Mouse (Mus musculus) heart, embryonic 10.5 days (tissue): ENCODE results near the gene Spock2. TPM values are rescaled to one million over a fixed set of nuclear protein-coding genes. Genes with fewer than 3 reads are reported as not detected.
"Not testable (repeated sequence)": the region's sequence is repeated elsewhere in the genome, so short reads cannot be mapped to it uniquely, and the experiment has no call there.

Source experiments
- DNase-seq: peaks from one replicate; pipeline ENCODE4 v3.0.0-alpha.2; 2017; ENCODE audit warnings: low spot score
- H3K27ac ChIP-seq: fragments of 300-500 bp; sonication (generic); 2 replicates; pipeline ENCODE4 v1.5.1; 2016; ENCODE audit warnings: mild to moderate bottlenecking
- H3K27me3 ChIP-seq: fragments of 300-500 bp; sonication (generic); 2 replicates; pipeline ENCODE4 v1.6.1; 2016; ENCODE audit warnings: mild to moderate bottlenecking; ENCODE audit not compliant: poor library complexity, insufficient read depth, severe bottlenecking
- H3K36me3 ChIP-seq: fragments of 300-500 bp; sonication (generic); 2 replicates; pipeline ENCODE4 v1.6.1; 2016; ENCODE audit warnings: mild to moderate bottlenecking, moderate library complexity
- H3K4me1 ChIP-seq: fragments of 300-500 bp; sonication (generic); 2 replicates; pipeline ENCODE4 v1.6.1; 2016; ENCODE audit warnings: mild to moderate bottlenecking
- H3K4me3 ChIP-seq: fragments of 300-500 bp; sonication (generic); 2 replicates; pipeline ENCODE4 v1.5.1; 2016; ENCODE audit warnings: mild to moderate bottlenecking, moderate library complexity
- H3K9me3 ChIP-seq: fragments of 300-500 bp; sonication (generic); 2 replicates; pipeline ENCODE4 v1.6.1; 2016; ENCODE audit warnings: mild to moderate bottlenecking, moderate library complexity
- WGBS: fragments of 180-500 bp; shearing (Covaris S2); methylation state at CpG from one replicate; pipeline ENCODE4 v1.1.7; 2016; 5-methylcytosine and 5-hydroxymethylcytosine counted together
- polyA plus RNA-seq: library from polyadenylated mRNA; unstranded; fragments of >200 nt; fragmentation: Nextera tagmentation; extraction: Ambion mirVana; gene quantifications from 2 replicates; pipeline ENCODE4 v1.2.1, GENCODE M21; 2016

Gene Spock2
- polyA plus RNA-seq, 1 experiment from 2014 or later = 0.65 TPM

DNA sequence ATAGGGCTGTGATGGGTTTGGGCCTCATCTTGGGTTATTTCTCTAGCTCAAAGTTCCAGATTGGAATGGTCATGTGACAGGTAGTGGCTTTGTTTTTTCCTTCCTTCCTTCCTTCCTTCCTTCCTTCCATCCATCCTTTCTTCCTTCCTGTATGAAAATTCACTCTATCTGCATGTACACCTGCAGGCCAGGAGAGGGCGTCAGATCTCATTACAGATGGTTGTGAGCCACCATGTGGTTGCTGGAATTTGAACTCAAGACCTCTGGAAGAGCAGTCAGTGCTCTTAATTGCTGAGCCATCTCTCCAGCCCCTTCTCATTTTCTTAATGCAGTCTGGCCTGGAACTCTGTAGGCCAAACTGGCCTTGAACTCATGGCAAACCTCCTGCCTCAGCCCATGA, 30.0 kb downstream of the Spock2 start:
- peaks cover 13% of the 10 kb centered on the region for H3K4me1 ChIP-seq
- not testable (repeated sequence) for H3K4me3 ChIP-seq, H3K36me3 ChIP-seq, H3K9me3 ChIP-seq, DNase-seq, H3K27ac ChIP-seq
- 42% methylated on average over 1 of the region's 1 CpGs for WGBS
- peaks cover 39% of the 10 kb centered on the region for H3K27me3 ChIP-seq

DNA sequence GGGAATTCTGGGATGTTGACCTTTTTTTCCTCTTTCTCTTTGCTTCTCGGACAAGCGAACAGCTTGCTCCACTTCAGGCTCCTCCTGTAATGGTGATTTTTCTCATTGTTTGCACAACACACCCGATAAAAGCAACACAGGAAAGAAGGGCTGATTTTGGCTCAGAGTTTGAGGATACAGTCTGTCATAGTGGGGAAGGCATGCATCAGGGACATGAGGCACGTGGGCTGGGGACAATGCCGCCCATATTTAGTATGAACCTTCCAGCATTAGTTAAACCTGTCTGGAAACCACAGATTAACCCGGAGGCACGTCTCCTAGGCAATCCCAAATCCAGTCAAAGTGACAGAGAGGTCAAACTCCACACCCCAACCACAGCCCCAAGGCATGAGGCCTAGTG, 30.9 kb downstream of the Spock2 start:
- WGBS = 74% methylated on average over 7 of the region's 7 CpGs
- peaks cover 13% of the 10 kb centered on the region for H3K4me1 ChIP-seq
- no peak overlapping the region for H3K4me3 ChIP-seq
- H3K36me3 ChIP-seq = no peaks in the 10 kb centered on the region
- no peak overlapping the region for H3K27ac ChIP-seq
- no peak for DNase-seq
- H3K27me3 ChIP-seq = peaks cover 29% of the 10 kb centered on the region
- H3K9me3 ChIP-seq = no peaks in the 10 kb centered on the region

DNA sequence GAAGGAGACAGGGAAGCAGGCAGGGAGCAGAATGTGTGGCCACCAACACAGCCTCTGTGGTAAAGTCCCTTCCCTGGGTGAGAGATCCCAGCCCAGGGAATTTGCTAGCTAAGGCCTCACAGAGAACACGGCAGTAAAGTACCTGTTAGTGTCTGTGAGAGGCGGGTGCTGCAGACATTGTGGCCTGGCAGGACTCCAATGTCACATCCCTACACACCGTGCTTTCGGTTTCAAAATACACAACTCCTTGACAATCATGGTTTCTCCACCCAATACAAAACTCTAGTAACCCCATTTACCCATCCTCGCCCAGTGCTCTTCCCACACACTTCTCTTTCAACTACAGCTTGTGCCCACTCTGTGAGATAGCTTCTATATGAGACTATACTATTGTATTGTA, 32.7 kb downstream of the Spock2 start:
- Histone ChIP-seq H3K4me1 (peaks cover 9% of the 10 kb centered on the region), H3K36me3 (no peaks in the 10 kb centered on the region), H3K9me3 (no peaks in the 10 kb centered on the region), H3K27me3 (peaks cover 18% of the 10 kb centered on the region), H3K4me3 (no peak overlapping the region), H3K27ac (no peak overlapping the region)
- 90% methylated on average over 5 of the region's 5 CpGs for WGBS
- no peak for DNase-seq

DNA sequence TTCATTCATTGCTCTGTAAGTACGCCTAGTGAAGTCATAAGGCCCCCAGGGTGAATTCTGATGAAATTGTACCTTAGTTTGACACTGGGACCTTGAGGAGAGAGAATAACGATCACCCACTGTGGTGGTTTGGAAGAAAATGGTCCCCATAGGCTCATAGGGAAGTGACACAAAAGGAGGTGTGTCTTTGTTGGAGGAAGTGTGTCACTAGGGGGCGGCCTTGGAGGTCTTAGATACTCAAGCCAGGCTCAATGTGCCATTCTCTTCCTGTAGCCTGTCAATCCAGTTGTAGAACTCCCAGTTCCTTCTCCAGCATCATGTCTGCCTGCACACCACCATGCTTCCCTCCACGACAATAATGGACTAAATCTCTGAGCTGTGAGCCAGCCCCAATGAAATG, 34.7 kb downstream of the Spock2 start:
- DNase-seq = no peak

DNA sequence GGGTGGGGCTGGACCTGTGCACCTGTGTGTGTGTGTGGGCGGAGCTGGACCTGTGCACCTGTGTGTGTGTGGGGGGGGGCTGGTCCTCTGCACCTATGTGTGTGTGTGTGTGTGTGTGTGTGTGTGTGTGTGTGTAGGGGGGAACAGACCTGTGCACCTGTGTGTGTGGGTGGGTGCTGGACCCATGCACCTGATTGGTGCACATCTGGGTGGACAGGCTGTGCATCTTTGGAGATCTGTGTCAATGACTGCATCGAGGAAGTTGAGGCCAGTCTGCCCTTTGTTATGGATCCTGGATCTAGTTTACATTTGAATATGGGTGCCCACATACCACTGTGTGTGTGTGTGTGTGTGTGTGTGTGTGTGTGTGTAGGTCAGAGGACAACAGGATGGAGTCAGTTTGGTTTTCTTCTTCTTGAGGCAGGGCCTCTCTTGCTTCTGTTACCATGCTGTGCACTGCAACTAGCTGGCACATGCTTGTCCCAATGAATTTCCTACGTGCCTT, 35.7 kb downstream of the Spock2 start:
- Histone ChIP-seq H3K27me3 (peaks cover 16% of the 10 kb centered on the region), H3K36me3 (no peaks in the 10 kb centered on the region), H3K4me1 (no peaks in the 10 kb centered on the region), H3K27ac (no peak overlapping the region), H3K4me3 (no peak overlapping the region), H3K9me3 (no peaks in the 10 kb centered on the region)
- no peak for DNase-seq
- 74% methylated on average over 2 of the region's 3 CpGs for WGBS

More for the DNA sequence above, 34.7 kb downstream of the Spock2 start:
- H3K9me3 ChIP-seq = no peaks in the 10 kb centered on the region
- no peaks in the 10 kb centered on the region for H3K36me3 ChIP-seq
- whole genome bisulfite sequencing = 88% methylated on average over 4 of the region's 4 CpGs
- no peaks in the 10 kb centered on the region; the same call in 1 of the 2 replicates for H3K4me1 ChIP-seq
- peaks cover 9% of the 10 kb centered on the region for H3K27me3 ChIP-seq
- no peak overlapping the region for H3K27ac ChIP-seq
- H3K4me3 ChIP-seq = no peak overlapping the region

DNA sequence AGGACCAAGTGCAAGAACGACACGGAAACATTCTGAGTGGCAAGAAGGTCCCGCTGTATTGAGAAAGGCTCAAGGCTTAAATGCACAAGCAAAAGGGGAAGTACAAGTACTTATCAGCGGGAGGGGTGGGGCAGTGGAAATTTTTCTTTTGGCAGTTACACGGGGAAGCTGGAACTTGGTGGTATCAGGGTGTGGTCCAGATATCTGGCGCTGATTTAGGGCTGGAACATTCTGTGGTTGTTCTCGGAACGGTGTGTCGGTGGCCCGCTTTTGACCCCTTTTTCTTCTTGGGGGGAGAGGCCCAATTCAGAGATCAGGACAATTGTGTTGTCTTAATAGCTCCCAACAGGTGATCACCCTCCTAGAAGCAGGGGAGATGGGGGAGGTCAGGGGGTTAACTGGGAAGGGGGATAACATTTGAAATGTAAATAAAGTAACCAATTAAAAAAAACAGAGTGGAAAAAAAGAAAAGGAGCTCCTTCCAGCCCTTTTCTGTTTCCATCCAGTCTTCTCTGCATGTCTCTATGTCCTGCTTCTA, 41.6 kb downstream of the Spock2 start:
- not testable (repeated sequence) for DNase-seq, H3K9me3 ChIP-seq, H3K4me3 ChIP-seq, H3K36me3 ChIP-seq, H3K4me1 ChIP-seq, H3K27ac ChIP-seq
- H3K27me3 ChIP-seq = peaks cover 35% of the 10 kb centered on the region
- WGBS = 58% methylated on average over 10 of the region's 10 CpGs

DNA sequence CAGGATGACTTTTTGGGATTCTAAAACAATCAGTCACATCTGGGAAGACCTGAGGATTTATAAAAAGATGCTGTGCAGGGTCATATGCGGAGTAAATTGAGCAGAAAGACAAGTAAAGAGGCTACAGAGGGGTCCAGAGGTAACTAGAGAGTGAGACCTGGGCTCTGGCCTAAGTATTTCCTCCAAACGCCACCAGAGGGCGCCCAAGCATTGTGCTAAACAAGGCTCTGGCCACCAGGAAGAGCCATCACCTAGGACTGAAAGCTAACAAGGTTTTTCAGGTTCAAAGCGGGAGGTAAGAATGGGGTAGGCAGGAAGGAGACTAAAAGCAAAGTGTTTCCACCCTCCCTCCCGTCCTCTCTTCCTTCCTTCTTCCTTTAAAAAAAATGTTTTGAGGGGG, 42.1 kb downstream of the Spock2 start:
- Histone ChIP-seq H3K36me3 (no peaks in the 10 kb centered on the region), H3K4me3 (no peak overlapping the region), H3K27me3 (peaks cover 36% of the 10 kb centered on the region), H3K27ac (no peak overlapping the region), H3K4me1 (0 out of 2 replicates have a peak, but pooled peaks cover 3% of the 10 kb centered on the region), H3K9me3 (no peaks in the 10 kb centered on the region)
- peak; percentile 88 for DNase-seq
- 4% methylated on average over 5 of the region's 5 CpGs for WGBS

DNA sequence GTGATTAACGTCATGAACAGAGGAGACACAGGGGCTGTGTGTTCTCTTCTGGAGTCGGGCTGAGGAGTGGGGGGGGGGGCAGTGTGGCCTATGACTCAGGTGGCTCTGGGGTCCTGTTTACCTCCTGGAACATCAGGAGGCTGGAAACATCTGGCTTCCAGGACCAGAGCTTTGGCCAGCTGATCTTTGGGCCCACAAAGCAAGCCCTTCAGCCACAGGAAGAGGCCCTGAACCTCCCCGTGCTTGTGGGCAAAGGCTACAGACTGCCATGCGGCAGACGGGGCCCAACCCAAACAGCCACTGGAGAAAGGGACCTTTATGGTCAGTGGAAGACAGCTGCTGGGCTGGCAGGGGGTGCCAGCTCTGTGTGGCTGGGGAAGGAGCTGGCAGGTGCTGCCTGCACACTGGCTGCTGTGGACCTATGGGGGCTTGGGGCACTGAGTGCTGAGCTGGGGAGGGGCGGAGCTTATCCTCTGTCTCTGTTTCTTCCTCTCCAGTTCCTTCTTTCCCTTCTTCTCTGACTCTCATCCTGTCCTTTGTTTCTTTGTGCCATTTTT, 45.2 kb downstream of the Spock2 start:
- H3K27ac ChIP-seq = no peak overlapping the region
- WGBS = 67% methylated on average over 6 of the region's 6 CpGs
- H3K27me3 ChIP-seq = peaks cover 37% of the 10 kb centered on the region
- no peaks in the 10 kb centered on the region for H3K9me3 ChIP-seq
- no peak for DNase-seq
- H3K36me3 ChIP-seq = no peaks in the 10 kb centered on the region
- H3K4me1 ChIP-seq = 0 out of 2 replicates have a peak, but pooled peaks cover 3% of the 10 kb centered on the region
- H3K4me3 ChIP-seq = no peak overlapping the region

DNA sequence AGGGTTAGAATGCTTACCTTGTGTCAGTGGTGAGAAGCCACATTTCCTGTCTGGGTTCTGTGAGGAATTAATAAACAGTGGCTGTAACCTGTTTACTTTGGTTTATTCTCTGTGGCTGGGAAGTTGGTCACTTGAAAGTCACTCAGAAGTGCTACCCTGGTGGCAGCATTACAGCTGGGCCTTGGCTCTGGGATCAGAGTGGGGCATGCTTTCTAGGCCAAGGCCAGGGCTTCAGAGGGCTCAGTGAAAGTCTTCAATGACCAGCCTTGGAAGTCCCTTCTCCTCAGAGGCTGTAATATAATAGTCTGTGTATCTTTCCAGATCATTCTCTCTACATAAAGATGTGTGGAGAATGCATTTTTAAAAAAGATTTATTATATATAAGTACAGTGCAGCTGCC, 50.0 kb downstream of the Spock2 start:
- Histone ChIP-seq H3K27me3 (peaks cover 31% of the 10 kb centered on the region; the same call in 1 of the 2 replicates), H3K4me1 (0 out of 2 replicates have a peak, but pooled peaks cover 3% of the 10 kb centered on the region), H3K36me3 (no peaks in the 10 kb centered on the region), H3K4me3 (no peak overlapping the region), H3K9me3 (no peaks in the 10 kb centered on the region), H3K27ac (no peak overlapping the region)
- DNase-seq = no peak

DNA sequence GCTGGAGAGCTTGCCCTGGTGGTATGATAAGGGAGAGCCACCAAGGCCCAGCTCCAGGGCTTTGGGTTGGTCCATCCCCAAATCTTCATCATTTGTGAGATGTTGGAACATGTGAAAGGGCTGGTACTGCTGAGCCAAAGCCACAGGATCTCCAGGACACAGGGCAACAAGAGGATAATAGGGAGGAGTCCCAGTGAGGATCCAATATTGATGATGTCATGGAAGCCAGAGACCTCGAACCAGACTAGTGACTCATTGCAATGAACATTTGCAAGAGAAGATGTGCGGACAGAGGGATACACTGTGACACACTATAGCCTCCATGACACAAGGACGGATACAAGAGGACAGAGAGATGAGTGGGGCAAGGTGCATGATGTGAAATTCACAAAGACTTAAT, 52.1 kb downstream of the Spock2 start:
- WGBS = 84% methylated on average over 3 of the region's 3 CpGs
- Histone ChIP-seq H3K27me3 (peaks cover 19% of the 10 kb centered on the region; the same call in 1 of the 2 replicates), H3K36me3 (no peaks in the 10 kb centered on the region), H3K4me1 (no peaks in the 10 kb centered on the region), H3K27ac (no peak overlapping the region), H3K4me3 (no peak overlapping the region), H3K9me3 (no peaks in the 10 kb centered on the region; the same call in 1 of the 2 replicates)
- DNase-seq = no peak

DNA sequence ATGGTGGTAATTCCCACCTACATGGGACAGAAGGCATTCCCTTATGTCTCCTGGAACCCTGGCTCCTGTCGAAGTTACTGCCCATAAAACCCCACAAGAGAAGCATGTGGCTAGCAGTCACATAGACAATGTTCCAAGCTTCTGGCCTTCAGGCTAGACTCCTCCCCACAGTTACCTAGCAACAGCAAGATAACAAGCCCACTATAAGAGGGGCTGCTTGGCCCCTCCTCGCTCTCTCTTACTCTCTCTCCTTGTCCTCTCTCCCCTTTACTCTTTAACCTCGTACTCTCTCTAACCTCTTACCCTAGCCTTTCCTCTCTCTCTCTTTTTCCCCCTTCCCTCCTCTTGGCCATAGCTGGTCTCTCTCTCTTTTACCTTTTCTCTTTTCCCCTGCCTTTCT, 55.4 kb downstream of the Spock2 start:
- H3K27ac ChIP-seq, H3K9me3 ChIP-seq, H3K4me3 ChIP-seq, H3K4me1 ChIP-seq, DNase-seq, H3K36me3 ChIP-seq: not testable (repeated sequence)
- H3K27me3 ChIP-seq = 0 out of 2 replicates have a peak, but pooled peaks cover 14% of the 10 kb centered on the region
- WGBS = 69% methylated on average over 3 of the region's 3 CpGs

DNA sequence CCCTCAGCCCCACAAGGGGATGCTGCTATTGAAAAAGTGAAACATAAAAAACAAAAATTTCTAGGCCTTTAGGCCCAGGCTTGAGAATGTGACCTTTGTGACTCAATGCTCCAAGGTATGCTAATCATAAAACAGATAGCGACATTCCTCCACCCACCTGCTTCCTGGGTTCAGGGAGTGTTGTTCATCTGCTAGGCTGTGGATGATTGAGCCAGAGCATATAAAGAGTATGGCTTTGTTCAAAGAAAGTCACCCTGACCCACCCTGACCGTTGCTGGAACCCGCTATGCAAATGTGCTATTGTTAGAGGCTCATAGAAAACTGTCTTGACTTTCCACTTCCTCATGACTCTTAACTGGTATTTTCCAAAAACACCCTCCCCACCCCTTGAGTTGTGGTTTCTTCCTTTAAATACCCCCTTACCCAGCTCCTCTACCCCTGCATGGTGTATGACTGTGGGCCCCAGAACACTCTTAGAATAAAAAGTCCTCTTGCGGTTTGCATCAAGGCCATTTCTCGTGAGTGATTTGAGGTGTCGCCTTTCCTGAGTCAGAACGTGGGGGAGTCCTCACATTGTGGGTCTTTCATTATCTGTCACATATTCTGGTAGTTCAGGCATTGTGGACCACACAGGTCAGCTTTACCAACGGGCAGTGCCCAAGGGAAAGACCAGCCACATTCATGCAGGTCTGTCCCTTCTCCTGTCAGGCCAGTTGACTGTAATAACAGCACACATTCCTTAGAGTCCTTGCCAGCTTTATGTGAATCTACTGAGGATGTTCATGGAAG, 56.4 kb downstream of the Spock2 start:
- not testable (repeated sequence) for H3K27ac ChIP-seq, H3K36me3 ChIP-seq, H3K4me3 ChIP-seq, H3K4me1 ChIP-seq, H3K9me3 ChIP-seq, DNase-seq
- 82% methylated on average over 8 of the region's 8 CpGs for WGBS
- H3K27me3 ChIP-seq = peaks cover 19% of the 10 kb centered on the region; the same call in 1 of the 2 replicates

DNA sequence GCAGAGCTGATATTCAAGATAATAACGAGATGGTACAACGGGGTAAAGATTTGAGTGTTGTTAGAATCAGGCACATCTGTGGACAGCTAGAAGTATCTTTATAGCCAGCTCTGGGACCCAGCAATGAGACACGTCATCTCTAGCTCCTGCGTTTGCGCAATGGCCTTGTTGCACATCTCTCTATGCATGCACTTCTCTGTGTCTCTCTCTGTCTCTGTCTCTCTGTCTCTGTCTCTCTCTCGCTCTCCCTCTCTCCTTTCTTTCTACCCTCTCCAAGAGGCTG, 56.9 kb downstream of the Spock2 start:
- Histone ChIP-seq H3K27ac (no peak overlapping the region), H3K4me1 (no peaks in the 10 kb centered on the region), H3K9me3 (no peaks in the 10 kb centered on the region; the same call in 1 of the 2 replicates), H3K36me3 (no peaks in the 10 kb centered on the region), H3K4me3 (no peak overlapping the region), H3K27me3 (peaks cover 14% of the 10 kb centered on the region; the same call in 1 of the 2 replicates)
- WGBS = 91% methylated on average over 6 of the region's 6 CpGs
- DNase-seq = no peak
